Mouse (Mus musculus) CD4-positive, CD25-positive, alpha-beta regulatory T cell, adult 2 months (primary cell): ENCODE data around the gene Zfp60.

Experiments
- DNase-seq: peaks from one replicate; pipeline ENCODE4 v3.0.0-alpha.2; 2012; ENCODE audit warnings: low read depth, low spot score

Zfp60 gene

GRCm38 (mm10) chr7:27731281-27731883 is at the start of gene Zfp60:
Zfp60 (plus strand) TSS chr7:27731389.
- DNase-seq, result peak; percentile 89

GRCm38 (mm10) chr7:27683218-27683617 is 48.0 kb upstream of the Zfp60 start:
- no peak for DNase-seq

- DNase-seq, result no peak
These were observed 46.0 kb upstream of the Zfp60 start for GRCm38 (mm10) chr7:27685220-27685619.

DNA sequence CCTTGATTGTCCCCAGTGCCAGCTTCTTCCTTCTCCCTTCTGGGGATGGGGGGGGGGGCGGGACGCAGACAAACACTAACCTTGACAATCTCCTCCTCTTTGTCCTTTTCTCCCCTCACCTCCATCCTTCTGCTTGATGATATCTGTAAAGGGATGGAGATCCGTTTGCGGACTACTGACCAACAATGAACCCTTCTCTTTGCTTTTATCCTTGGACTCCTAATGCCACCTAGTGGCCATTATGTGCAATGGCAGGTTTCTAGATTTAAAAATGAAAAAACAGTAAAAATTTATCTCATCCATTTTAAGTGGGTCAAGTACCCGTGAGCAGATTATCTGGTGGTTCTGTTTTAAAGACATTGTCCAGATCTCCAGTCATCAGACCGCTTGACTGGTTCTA is 45.5 kb upstream of the Zfp60 start:
- DNase-seq, result peak; percentile 54

DNA sequence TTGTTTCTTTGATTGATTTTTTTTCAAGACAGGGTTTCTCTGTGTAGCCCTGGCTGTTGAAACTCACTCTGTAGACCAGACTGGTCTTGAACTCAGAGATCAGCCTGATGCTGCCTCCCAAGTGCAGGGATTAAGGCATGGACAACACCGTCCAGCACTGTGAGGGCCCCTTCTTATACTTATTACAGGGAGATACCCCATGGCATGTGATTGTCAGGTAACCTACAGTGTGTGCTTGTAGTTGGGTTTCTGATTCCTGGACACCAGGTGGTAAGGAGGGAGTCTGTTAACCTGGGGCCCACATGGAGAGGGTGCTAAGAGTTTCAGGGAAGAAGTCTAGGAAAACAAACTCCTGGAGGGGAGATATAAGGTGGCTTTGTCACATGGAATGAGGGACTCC is 44.1 kb upstream of the Zfp60 start:
- no peak for DNase-seq

DNA sequence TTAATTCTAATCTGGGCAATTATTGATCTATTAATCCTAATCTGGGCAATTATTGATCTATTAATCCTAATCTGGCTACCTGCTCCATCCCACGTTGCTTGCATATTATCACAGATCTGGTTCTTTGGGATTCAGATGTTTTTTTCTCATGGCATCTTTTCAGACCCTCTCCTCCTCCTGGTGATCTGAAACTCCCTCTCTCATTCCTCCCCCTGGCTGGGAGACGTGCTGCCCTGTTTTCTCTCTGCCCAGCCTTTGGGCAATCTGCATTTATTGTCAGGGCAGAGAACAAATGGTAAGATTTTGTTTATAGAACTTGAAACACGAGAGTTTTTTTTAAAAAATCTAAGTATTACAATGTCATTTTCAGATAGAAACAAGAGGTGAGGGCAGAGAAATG is 43.4 kb upstream of the Zfp60 start:
- DNase-seq, result no peak

- peak; percentile 24 for DNase-seq
These were observed 42.9 kb upstream of the Zfp60 start for GRCm38 (mm10) chr7:27688246-27688788.

DNA sequence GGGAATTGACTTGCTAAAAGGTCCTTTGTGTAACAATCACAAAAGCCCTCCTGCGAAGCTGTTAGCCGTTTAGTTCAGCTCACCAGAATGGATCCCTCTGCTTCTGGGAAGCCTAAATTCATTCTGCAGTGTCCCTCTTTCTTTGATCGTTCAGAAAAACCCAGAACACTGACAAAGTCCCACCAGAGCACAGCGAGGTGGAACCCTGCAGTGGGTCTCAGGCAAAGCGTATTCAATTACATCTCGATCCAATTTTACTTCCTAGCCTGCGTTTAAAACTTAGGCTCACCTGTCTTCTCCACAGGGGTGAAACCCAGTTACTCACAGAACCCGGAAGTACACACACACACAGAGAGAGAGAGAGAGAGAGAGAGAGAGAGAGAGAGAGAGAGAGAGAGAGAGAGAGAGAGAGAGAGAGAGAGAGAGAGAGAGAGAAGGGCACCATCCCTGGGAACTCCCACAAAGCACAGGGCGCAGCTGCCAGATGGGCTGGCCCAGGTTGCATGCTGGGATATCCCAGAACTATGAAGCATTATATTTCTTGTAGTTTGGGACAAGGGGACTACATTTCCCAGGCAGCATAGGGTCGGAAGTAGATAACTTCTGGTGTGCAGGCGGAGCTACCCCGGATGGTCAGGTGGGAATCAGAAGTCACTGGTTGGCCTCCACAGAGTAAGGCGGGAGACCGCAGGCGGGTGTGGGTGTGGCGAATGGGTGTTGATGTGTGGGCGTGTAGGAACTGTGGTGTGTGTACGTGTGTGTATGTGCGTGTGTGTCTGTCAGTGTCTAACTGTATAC is 42.2 kb upstream of the Zfp60 start, which contains the start of gene Zfp607b:
Gene Zfp607b (plus strand): TSS at position 526 of the 798 bp plus-strand sequence.
- DNase-seq, result peak; percentile 96

DNA sequence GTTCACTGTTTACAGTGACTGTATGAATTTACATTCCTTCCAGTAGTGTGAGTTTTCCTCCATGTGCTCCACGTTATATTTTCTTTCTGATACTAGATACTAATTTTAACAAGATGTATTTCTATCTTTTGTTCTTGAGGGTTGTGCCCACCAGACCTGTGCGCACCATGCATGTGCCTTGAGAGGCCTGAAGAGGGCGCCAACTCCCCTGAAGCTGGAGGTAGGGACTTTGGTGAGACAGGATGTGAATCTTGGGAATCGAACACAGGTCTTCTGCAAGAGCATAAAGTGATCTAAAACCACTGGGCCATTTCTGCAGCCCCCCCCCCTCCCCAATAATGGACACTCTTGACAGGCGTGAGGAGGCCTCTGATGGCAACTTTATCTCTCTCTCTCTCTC is 40.1 kb upstream of the Zfp60 start:
- peak; percentile 75 for DNase-seq

DNA sequence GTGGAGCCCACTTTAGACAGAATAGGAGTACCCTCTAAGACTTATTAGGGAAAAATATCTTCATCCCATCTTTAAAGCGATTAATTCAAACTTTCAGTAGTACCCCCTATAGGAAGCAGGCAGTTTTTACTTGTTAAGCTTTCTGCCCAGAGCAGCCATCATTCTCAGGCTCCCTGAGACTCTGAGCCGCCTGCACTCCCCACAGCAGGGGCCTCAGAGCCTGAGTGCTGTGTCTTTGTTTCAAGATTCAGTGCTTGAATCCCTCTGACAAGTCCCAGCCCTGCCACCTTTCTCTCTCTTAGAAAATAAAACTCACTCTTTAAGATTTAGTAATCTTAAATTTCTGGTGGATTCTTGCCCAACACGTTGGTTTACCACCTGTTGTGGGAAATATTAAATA is 34.5 kb upstream of the Zfp60 start:
- DNase-seq, result no peak

- DNase-seq, result no peak
These were observed 20.8 kb upstream of the Zfp60 start for GRCm38 (mm10) chr7:27710402-27710801.

DNA sequence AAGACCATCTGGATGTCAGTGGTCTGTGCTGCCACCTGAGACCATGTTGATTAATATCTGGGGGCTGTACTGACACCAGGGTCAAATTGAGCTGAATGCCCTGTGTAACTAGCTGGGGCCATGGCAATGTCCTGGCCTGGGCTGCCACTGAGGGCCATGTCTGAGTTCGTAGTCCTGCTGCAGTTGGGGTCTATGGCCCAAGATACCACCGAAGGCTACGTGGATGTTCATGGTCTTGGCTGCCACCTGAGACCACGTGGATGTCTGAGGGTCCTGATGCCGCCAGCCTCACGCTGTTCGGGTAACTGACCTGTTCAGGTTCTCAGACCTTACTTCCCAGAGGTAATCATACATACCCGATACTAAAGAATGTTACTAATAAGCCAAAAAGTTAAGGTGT is 9.2 kb upstream of the Zfp60 start:
- DNase-seq, result no peak

DNA sequence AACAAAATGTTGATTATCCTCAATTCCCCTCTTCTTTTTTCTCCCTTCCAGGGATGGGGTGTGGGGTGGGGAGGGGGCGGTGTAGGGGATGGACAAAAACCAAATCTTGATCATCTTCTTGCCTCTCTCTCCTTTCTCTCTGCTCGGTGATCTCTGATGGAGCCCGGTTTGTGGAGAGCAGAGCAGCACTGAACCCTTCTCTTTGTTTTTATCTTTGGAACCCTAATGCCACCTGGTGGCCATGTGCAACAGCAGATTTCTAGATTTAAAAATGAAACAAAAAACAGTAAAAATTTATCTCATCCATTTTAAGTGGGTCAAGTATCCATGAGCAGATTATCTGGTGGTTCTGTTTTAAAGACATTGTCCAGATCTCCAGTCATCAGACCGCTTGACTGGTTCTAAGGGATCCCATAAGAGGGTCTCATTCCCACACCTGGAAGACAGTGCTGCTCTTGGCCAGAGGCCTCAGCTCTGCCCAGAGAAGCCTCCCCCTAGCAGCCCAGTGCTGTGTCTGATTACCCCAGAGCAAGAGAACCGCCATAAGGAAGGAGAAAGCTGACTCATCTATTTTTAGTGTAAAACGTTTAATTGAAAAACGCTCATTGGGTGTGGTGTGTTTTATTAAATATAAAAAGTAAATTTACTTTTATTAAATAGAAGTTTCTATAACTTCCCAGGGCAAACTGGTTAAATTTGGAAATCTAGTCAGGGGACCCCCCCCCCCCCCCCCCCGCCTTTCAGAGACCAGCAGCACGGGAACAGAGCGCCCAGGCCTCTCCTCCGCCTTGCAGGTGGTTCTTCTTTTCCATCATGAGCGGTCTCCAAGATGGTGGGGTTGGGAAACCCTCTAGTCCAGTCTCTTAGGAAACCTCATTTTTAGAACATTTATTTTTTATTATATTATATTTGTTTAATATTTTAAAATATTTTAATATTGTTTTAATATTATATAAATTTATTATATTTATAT is 5.3 kb upstream of the Zfp60 start:
- peak; percentile 82 for DNase-seq

DNA sequence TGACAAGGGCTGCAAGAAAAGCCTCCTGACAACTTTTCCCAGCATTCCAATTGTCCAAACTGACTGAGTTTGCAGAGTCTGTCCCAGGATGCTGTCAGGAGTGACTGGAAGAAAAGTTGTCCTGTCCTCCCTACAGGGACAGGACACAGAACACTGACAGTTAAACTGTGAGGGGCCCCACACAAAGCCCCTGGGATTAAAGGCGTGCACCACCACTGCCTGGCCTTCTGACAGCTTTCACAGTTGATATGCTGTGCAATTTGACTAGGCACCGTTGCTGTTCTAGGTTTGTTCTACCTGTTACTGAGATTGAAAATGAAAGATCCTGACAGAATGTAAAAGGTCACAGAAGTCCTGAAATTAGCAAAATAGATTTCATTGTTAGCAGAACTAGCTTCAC is 3.7 kb upstream of the Zfp60 start:
- no peak for DNase-seq

DNA sequence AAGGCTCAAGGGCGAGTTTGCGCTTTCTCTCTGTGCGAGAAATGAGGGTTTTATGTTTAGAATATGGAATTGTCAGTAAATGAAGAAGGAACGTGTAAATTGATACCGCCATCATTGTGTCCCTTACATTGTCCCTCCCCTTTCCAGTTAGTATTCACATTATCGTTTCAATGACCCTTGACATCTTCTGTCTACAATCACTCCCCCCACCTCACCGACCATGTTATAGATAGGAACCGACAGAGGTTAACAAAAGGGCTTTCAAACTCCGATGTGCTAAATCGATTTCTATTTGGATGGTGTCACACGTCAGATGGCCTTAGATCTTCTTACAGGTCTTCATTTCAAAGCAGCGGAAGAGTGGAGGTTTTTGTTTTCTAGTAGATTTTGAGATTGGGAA is 757 bp downstream of the Zfp60 start:
- peak; percentile 27 for DNase-seq

GRCm38 (mm10) chr7:27732508-27732907 is 1.3 kb downstream of the Zfp60 start:
- DNase-seq, result no peak

DNA sequence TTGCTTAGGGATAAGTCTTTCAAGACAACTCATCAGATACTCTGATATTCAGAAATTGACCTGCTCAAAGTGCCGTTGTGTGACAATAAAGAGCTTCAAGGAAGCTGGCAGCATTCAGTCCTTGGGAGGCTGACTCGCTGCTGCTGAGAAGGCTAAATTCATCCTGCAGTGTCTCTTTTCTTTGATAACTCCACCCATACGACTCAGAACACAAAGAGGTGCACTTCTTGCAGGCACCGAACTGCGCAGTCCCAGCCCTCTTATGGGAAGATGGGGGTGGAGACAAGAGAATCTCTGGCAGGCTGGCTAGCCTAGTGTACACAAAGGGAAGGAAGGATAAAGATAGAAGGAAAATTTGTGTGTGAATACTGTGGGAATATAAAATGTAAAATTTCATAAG is 4.3 kb downstream of the Zfp60 start:
- no peak for DNase-seq

DNA sequence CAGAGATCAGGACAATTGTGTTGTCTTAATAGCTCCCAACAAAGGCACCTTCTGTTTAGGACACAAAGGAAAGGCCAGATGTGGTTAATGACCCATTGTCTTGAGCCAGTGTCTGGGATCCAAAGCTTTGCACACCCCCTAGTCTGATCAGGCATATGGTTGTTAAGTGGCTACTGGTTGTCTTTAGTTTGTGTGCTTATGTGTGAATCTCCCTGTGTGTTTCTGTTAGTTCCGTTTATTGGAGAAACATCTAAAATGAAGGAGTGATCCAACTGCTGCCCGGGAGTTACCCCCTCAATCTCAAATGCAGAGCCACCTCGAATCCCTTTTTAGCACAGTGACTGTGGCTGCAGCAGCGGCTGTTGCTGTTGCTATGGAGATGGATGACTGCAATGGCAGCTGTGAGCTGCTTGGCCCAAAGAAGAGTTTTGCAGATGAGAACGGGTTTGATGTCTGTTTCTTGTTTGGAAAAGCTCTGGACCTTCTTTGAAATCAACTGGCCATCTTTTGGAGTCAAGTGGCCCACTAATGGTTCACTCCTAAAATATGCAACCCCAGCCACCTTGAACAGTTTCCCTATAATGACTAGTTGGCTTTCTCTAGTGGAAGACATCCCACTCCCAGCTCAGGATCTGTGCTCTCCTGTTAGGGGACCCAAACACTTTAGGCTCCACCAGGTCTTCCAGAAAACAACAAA is 25.3 kb downstream of the Zfp60 start:
- no peak for DNase-seq

- DNase-seq, result no peak
These were observed 25.8 kb downstream of the Zfp60 start for GRCm38 (mm10) chr7:27757048-27757375.

GRCm38 (mm10) chr7:27765176-27765886 is 34.1 kb downstream of the Zfp60 start:
- DNase-seq, result no peak

DNA sequence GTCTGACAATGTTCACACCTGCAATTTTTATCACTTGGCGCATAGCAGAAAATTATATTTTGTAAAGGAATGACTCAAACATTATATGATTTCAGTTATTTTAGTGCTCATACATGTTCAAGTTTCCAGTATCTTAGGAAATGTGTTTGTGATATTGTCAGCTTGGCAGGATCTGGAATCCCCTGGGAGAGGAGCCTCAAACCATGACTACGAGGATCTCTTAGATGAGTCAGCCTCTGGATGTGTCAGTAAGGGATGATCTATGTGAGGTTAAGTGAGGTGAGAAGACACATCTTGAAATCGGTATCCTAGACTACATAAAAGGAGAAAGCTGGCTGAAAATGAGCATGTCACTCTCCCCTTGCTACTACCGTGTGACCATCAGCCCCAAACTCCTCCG is 58.1 kb downstream of the Zfp60 start:
- no peak for DNase-seq
